Mouse (Mus musculus): ENCODE data around the gene Rnf2. TPM values are rescaled to one million over a fixed set of nuclear protein-coding genes. Genes with fewer than 3 reads are reported as not detected.
"Not testable (repeated sequence)": the region's sequence is repeated elsewhere in the genome, so short reads cannot be mapped to it uniquely, and the experiment has no call there.

The Rnf2 gene
- polyA plus RNA-seq, 1 experiment from 2014 or later, result 122 TPM

- H3K36me3 ChIP-seq, result peaks cover 18% of the 10 kb centered on the region; the same call in 1 of the 2 replicates
- H3K9me3 ChIP-seq, result no peaks in the 10 kb centered on the region
- 94% methylated on average over 1 of the region's 1 CpGs for WGBS
- H3K9ac ChIP-seq, result no peak overlapping the region
- no peaks in the 10 kb centered on the region for H3K27me3 ChIP-seq
- H3K4me1 ChIP-seq, result no peaks in the 10 kb centered on the region; the same call in 1 of the 2 replicates
- no peak overlapping the region for H3K4me3 ChIP-seq
- no peak overlapping the region for H3K4me2 ChIP-seq (replicated peaks)
- H3K27ac ChIP-seq, result no peak overlapping the region
- no peak for ATAC-seq (ENCODE audit: insufficient number of reproducible peaks, insufficient read depth, low FRiP score, low TSS enrichment)
Observed at GRCm38 (mm10) chr1:151482497-151482896, 18.3 kb downstream of the Rnf2 start.

GRCm38 (mm10) chr1:151472386-151472785 is 28.4 kb downstream of the Rnf2 start:
- not testable (repeated sequence) for H3K27me3 ChIP-seq; H3K9me3 ChIP-seq; H3K4me3 ChIP-seq; H3K9ac ChIP-seq; H3K27ac ChIP-seq; H3K4me1 ChIP-seq; ATAC-seq (ENCODE audit: insufficient number of reproducible peaks, insufficient read depth, low FRiP score, low TSS enrichment); H3K4me2 ChIP-seq (replicated peaks)
- WGBS, result 92% methylated on average over 8 of the region's 8 CpGs
- peaks cover 74% of the 10 kb centered on the region for H3K36me3 ChIP-seq

- Histone ChIP-seq H3K4me2 (replicated peaks) (no peak overlapping the region), H3K9me3 (no peaks in the 10 kb centered on the region), H3K4me1 (no peaks in the 10 kb centered on the region), H3K27ac (no peak overlapping the region), H3K27me3 (no peaks in the 10 kb centered on the region), H3K4me3 (no peak overlapping the region), H3K36me3 (peaks cover 68% of the 10 kb centered on the region), H3K9ac (no peak overlapping the region)
- no peak for ATAC-seq (ENCODE audit: insufficient number of reproducible peaks, insufficient read depth, low FRiP score, low TSS enrichment)
- 80% methylated on average over 7 of the region's 7 CpGs for WGBS
Observed at GRCm38 (mm10) chr1:151471429-151471828, 29.3 kb downstream of the Rnf2 start.

- no peak overlapping the region for H3K4me3 ChIP-seq
- 86% methylated on average over 4 of the region's 4 CpGs for WGBS
- H3K27ac ChIP-seq, result no peak overlapping the region
- no peaks in the 10 kb centered on the region for H3K4me1 ChIP-seq
- no peak overlapping the region for H3K9ac ChIP-seq
- no peaks in the 10 kb centered on the region for H3K9me3 ChIP-seq
- H3K27me3 ChIP-seq, result no peaks in the 10 kb centered on the region
- ATAC-seq (ENCODE audit: insufficient number of reproducible peaks, insufficient read depth, low FRiP score, low TSS enrichment), result 0 out of 2 replicates have a peak, but pooled peaks have one; percentile 47
- peaks cover 26% of the 10 kb centered on the region for H3K36me3 ChIP-seq
- H3K4me2 ChIP-seq (replicated peaks), result no peak overlapping the region
Observed at GRCm38 (mm10) chr1:151466571-151466970, 34.2 kb downstream of the Rnf2 start.

GRCm38 (mm10) chr1:151464914-151465313 is 35.8 kb downstream of the Rnf2 start:
- Histone ChIP-seq H3K27ac (no peak overlapping the region), H3K9ac (no peak overlapping the region), H3K4me3 (no peak overlapping the region), H3K4me2 (replicated peaks) (no peak overlapping the region), H3K9me3 (no peaks in the 10 kb centered on the region), H3K27me3 (no peaks in the 10 kb centered on the region), H3K36me3 (peaks cover 26% of the 10 kb centered on the region), H3K4me1 (no peaks in the 10 kb centered on the region)
- WGBS, result 31% methylated on average over 4 of the region's 4 CpGs
- ATAC-seq (ENCODE audit: insufficient number of reproducible peaks, insufficient read depth, low FRiP score, low TSS enrichment), result no peak

- H3K9ac ChIP-seq, result no peak overlapping the region
Observed at GRCm38 (mm10) chr1:151461265-151461664, 39.5 kb downstream of the Rnf2 start.

GRCm38 (mm10) chr1:151457087-151457486 is 43.7 kb downstream of the Rnf2 start:
- Histone ChIP-seq H3K9ac (no peak overlapping the region), H3K36me3 (peaks cover 52% of the 10 kb centered on the region), H3K27me3 (no peaks in the 10 kb centered on the region), H3K27ac (no peak overlapping the region), H3K4me1 (no peaks in the 10 kb centered on the region), H3K4me3 (no peak overlapping the region), H3K4me2 (replicated peaks) (no peak overlapping the region), H3K9me3 (no peaks in the 10 kb centered on the region)
- ATAC-seq (ENCODE audit: insufficient number of reproducible peaks, insufficient read depth, low FRiP score, low TSS enrichment), result no peak
- WGBS, result 82% methylated on average over 5 of the region's 5 CpGs

More at GRCm38 (mm10) chr1:151461265-151461664, 39.5 kb downstream of the Rnf2 start:
- H3K27ac ChIP-seq, result no peak overlapping the region
- peaks cover 35% of the 10 kb centered on the region for H3K36me3 ChIP-seq
- no peak overlapping the region for H3K4me2 ChIP-seq (replicated peaks)
- 78% methylated on average over 9 of the region's 9 CpGs for WGBS
- H3K9me3 ChIP-seq, result no peaks in the 10 kb centered on the region
- ATAC-seq (ENCODE audit: insufficient number of reproducible peaks, insufficient read depth, low FRiP score, low TSS enrichment), result no peak
- no peak overlapping the region for H3K4me3 ChIP-seq
- no peaks in the 10 kb centered on the region for H3K27me3 ChIP-seq
- no peaks in the 10 kb centered on the region for H3K4me1 ChIP-seq

- H3K27me3 ChIP-seq, result no peaks in the 10 kb centered on the region
- no peak for ATAC-seq (ENCODE audit: insufficient number of reproducible peaks, insufficient read depth, low FRiP score, low TSS enrichment)
- peaks cover 64% of the 10 kb centered on the region for H3K36me3 ChIP-seq
- no peak overlapping the region for H3K9ac ChIP-seq
- H3K27ac ChIP-seq, result no peak overlapping the region
- 95% methylated on average over 11 of the region's 11 CpGs for WGBS
- H3K4me3 ChIP-seq, result no peak overlapping the region
- H3K4me1 ChIP-seq, result no peaks in the 10 kb centered on the region
- no peak overlapping the region for H3K4me2 ChIP-seq (replicated peaks)
- no peaks in the 10 kb centered on the region for H3K9me3 ChIP-seq
Observed at GRCm38 (mm10) chr1:151451946-151452345, 48.8 kb downstream of the Rnf2 start.

- H3K4me1 ChIP-seq, result no peaks in the 10 kb centered on the region
- no peak overlapping the region for H3K4me3 ChIP-seq
- no peak for ATAC-seq (ENCODE audit: insufficient number of reproducible peaks, insufficient read depth, low FRiP score, low TSS enrichment)
- no peak overlapping the region for H3K9ac ChIP-seq
- no peaks in the 10 kb centered on the region for H3K27me3 ChIP-seq
- peaks cover 67% of the 10 kb centered on the region for H3K36me3 ChIP-seq
- WGBS, result 98% methylated on average over 2 of the region's 2 CpGs
- H3K4me2 ChIP-seq (replicated peaks), result no peak overlapping the region
- no peaks in the 10 kb centered on the region for H3K9me3 ChIP-seq
- no peak overlapping the region for H3K27ac ChIP-seq
Observed at GRCm38 (mm10) chr1:151450851-151451250, 49.9 kb downstream of the Rnf2 start.

GRCm38 (mm10) chr1:151449866-151450265 is 50.9 kb downstream of the Rnf2 start:
- 94% methylated on average over 10 of the region's 10 CpGs for WGBS
- H3K9ac ChIP-seq, result no peak overlapping the region

GRCm38 (mm10) chr1:151435431-151435830 is 65.3 kb downstream of the Rnf2 start:
- H3K27ac ChIP-seq, result no peak overlapping the region
- no peak for ATAC-seq (ENCODE audit: insufficient number of reproducible peaks, insufficient read depth, low FRiP score, low TSS enrichment)
- H3K36me3 ChIP-seq, result peaks cover 49% of the 10 kb centered on the region
- no peak overlapping the region for H3K4me2 ChIP-seq (replicated peaks)
- H3K4me1 ChIP-seq, result no peaks in the 10 kb centered on the region
- H3K27me3 ChIP-seq, result no peaks in the 10 kb centered on the region
- H3K4me3 ChIP-seq, result no peak overlapping the region
- 88% methylated on average over 6 of the region's 6 CpGs for WGBS
- H3K9me3 ChIP-seq, result no peaks in the 10 kb centered on the region
- no peak overlapping the region for H3K9ac ChIP-seq

More at GRCm38 (mm10) chr1:151449866-151450265, 50.9 kb downstream of the Rnf2 start:
- peaks cover 77% of the 10 kb centered on the region for H3K36me3 ChIP-seq
- no peaks in the 10 kb centered on the region for H3K9me3 ChIP-seq
- H3K4me1 ChIP-seq, result no peaks in the 10 kb centered on the region
- ATAC-seq (ENCODE audit: insufficient number of reproducible peaks, insufficient read depth, low FRiP score, low TSS enrichment), result no peak
- H3K4me2 ChIP-seq (replicated peaks), result no peak overlapping the region
- H3K27ac ChIP-seq, result no peak overlapping the region
- no peaks in the 10 kb centered on the region for H3K27me3 ChIP-seq
- H3K4me3 ChIP-seq, result no peak overlapping the region

- Histone ChIP-seq H3K4me3 (peak overlapping the region; percentile 97), H3K4me2 (replicated peaks) (peak overlapping the region; percentile 59), H3K36me3 (peaks cover 7% of the 10 kb centered on the region), H3K9me3 (no peaks in the 10 kb centered on the region), H3K27me3 (no peaks in the 10 kb centered on the region), H3K9ac (peak overlapping the region; percentile 90), H3K4me1 (peaks cover 13% of the 10 kb centered on the region), H3K27ac (peak overlapping the region; percentile 97)
- ATAC-seq (ENCODE audit: insufficient number of reproducible peaks, insufficient read depth, low FRiP score, low TSS enrichment), result no peak
- 41% methylated on average over 9 of the region's 9 CpGs for WGBS
Observed at GRCm38 (mm10) chr1:151429316-151429715, 71.4 kb downstream of the Rnf2 start.

Measured in embryonic facial prominence, embryonic 12.5 days (tissue).